In genomic region chr1:161254361-161254760, GRCm38 (mm10) we compare ENCODE assay signal across 26 mouse cellular contexts. TPM values are rescaled to one million over a fixed set of nuclear protein-coding genes. Genes with fewer than 3 reads are reported as not detected.
A peak's percentile ranks its signal among the peaks of the same experiment; 100 is the strongest.
DNase-seq lines count a peak whose midpoint lies in the region; ATAC-seq and TF ChIP-seq lines count a peak whose summit lies in the region.
"Had no signal": no experiment of that assay in that cellular context is flagged by ENCODE, and none has a peak within 500 bp of the region (broad histone marks: within the 10 kb centered on the region; RNA-seq: fewer than 3 reads in every experiment).

No protein-coding gene starts in this region.

- peaks cover 16% of the 10 kb centered on the region for H3K79me2 ChIP-seq in MEL (ENCODE audit: control insufficient read depth, insufficient read depth, low read length, poor library complexity)

- WGBS in liver, embryonic 11.5 days, result 83% methylated on average over 1 of the region's 1 CpGs
- 65% methylated on average over 1 of the region's 1 CpGs for WGBS in liver, postnatal 0 days (ENCODE audit: insufficient replicate concordance)
- WGBS in midbrain, embryonic 11.5 days, result 86% methylated on average over 1 of the region's 1 CpGs
- WGBS in heart, embryonic 12.5 days, result 58% methylated on average over 1 of the region's 1 CpGs

- peak; percentile 33; the same call in 1 of the 2 replicates for TF ChIP-seq CTCF in layer of hippocampus, adult 2 months (conservative IDR thresholded peaks at IDR 0.05)
- no peak for TF ChIP-seq CTCF in MEL (IDR thresholded peaks at IDR 0.05 in 2 of 3, conservative IDR thresholded peaks at IDR 0.05 in 1 of 3; ENCODE audit: control insufficient read depth in 1 of 3, insufficient read depth in 1 of 3, low read depth in 2 of 3, low read length in 3 of 3, poor library complexity in 1 of 3, severe bottlenecking in 1 of 3)
- no peak for TF ChIP-seq CTCF in liver, postnatal 0 days (IDR thresholded peaks at IDR 0.05; ENCODE audit: low read depth)

- peak overlapping the region; percentile 38 for H3K9ac ChIP-seq in MEL (ENCODE audit: control insufficient read depth, low read depth, low read length, poor library complexity, severe bottlenecking)
- H3K9ac ChIP-seq in liver, embryonic 11.5 days (ENCODE audit: low read depth, low read length), result no peak overlapping the region
- no peak overlapping the region for H3K9ac ChIP-seq in liver, postnatal 0 days (replicated peaks)
- H3K9ac ChIP-seq in midbrain, embryonic 11.5 days (ENCODE audit: low read length), result no peak overlapping the region
- no peak overlapping the region for H3K9ac ChIP-seq in heart, embryonic 12.5 days
- H3K9ac ChIP-seq: embryonic facial prominence, embryonic 13.5 days; forebrain, embryonic 13.5 days; heart, embryonic 13.5 days; hindbrain, embryonic 12.5 days; limb, embryonic 13.5 days; lung, embryonic 15.5 days had no signal

- no peak overlapping the region for H3K4me2 ChIP-seq in liver, embryonic 11.5 days
- no peak overlapping the region for H3K4me2 ChIP-seq in liver, postnatal 0 days (ENCODE audit: low read depth, low read length)
- no peak overlapping the region for H3K4me2 ChIP-seq in midbrain, embryonic 11.5 days
- H3K4me2 ChIP-seq in heart, embryonic 12.5 days, result no peak overlapping the region
- H3K4me2 ChIP-seq: embryonic facial prominence, embryonic 13.5 days; forebrain, embryonic 13.5 days; heart, embryonic 13.5 days; hindbrain, embryonic 12.5 days; limb, embryonic 13.5 days; lung, embryonic 15.5 days had no signal

- no peak for TF ChIP-seq RAD21 in MEL (IDR thresholded peaks at IDR 0.05; ENCODE audit: low read depth, low read length)

- H3K36me3 ChIP-seq in MEL (ENCODE audit: control insufficient read depth in 1 of 2, insufficient read depth in 2 of 2, low read length in 2 of 2), result peaks cover 0 to 27% of the 10 kb centered on the region in 2 experiments; a peak in 2 of 4 replicates
- no peaks in the 10 kb centered on the region for H3K36me3 ChIP-seq in liver, embryonic 11.5 days (ENCODE audit: control insufficient read depth, insufficient read depth, low read length)
- H3K36me3 ChIP-seq in liver, postnatal 0 days (replicated peaks; ENCODE audit: insufficient read depth, low read length), result no peaks in the 10 kb centered on the region
- H3K36me3 ChIP-seq in midbrain, embryonic 11.5 days (ENCODE audit: control insufficient read depth, insufficient read depth, low read length), result no peaks in the 10 kb centered on the region
- no peaks in the 10 kb centered on the region for H3K36me3 ChIP-seq in heart, embryonic 12.5 days
- H3K36me3 ChIP-seq: embryonic facial prominence, embryonic 13.5 days; heart, embryonic 13.5 days; hindbrain, embryonic 12.5 days; limb, embryonic 13.5 days; lung, embryonic 15.5 days; midbrain, embryonic 10.5 days had no signal

- no peak for ATAC-seq in liver, embryonic 11.5 days (replicated peaks; ENCODE audit: low FRiP score)
- no peak for ATAC-seq in liver, postnatal 0 days
- ATAC-seq in midbrain, embryonic 11.5 days (ENCODE audit: low FRiP score), result no peak
- no peak for ATAC-seq in heart, embryonic 12.5 days (ENCODE audit: insufficient number of reproducible peaks, low FRiP score)
- ATAC-seq: forebrain, embryonic 13.5 days had no signal

- no peak overlapping the region for H3K27ac ChIP-seq in layer of hippocampus, adult 2 months
- H3K27ac ChIP-seq in MEL (ENCODE audit: control insufficient read depth, low read depth, low read length), result peak overlapping the region; percentile 73
- peak overlapping the region; percentile 69 for H3K27ac ChIP-seq in liver, embryonic 11.5 days (ENCODE audit: low read depth, low read length)
- peak overlapping the region; percentile 45 for H3K27ac ChIP-seq in liver, postnatal 0 days (ENCODE audit: low read depth)
- no peak overlapping the region for H3K27ac ChIP-seq in midbrain, embryonic 11.5 days (ENCODE audit: low read depth, low read length)
- no peak overlapping the region for H3K27ac ChIP-seq in heart, embryonic 12.5 days (ENCODE audit: poor library complexity, severe bottlenecking)
- H3K27ac ChIP-seq: embryonic facial prominence, embryonic 13.5 days; forebrain, embryonic 13.5 days; gastrocnemius, adult 2 months; heart, embryonic 13.5 days; hindbrain, embryonic 12.5 days; kidney, postnatal 0 days; limb, embryonic 13.5 days; lung, embryonic 15.5 days; midbrain, embryonic 10.5 days; stomach, postnatal 0 days had no signal

- no peak for TF ChIP-seq POLR2A in MEL (IDR thresholded peaks at IDR 0.05; ENCODE audit: control insufficient read depth in 1 of 2, insufficient read depth in 1 of 2, low read depth in 1 of 2, low read length in 2 of 2, poor library complexity in 1 of 2)

- TF ChIP-seq EP300 in MEL (IDR thresholded peaks at IDR 0.05; ENCODE audit: low read depth in 1 of 2, low read length in 2 of 2), result peak; percentile 59 to 69
- 0 out of 2 replicates have a peak, but pooled peaks have one; percentile 28 for TF ChIP-seq EP300 in liver, postnatal 0 days (IDR thresholded peaks at IDR 0.05; ENCODE audit: low read depth)

- H3K27me3 ChIP-seq in MEL (ENCODE audit: control insufficient read depth in 1 of 2, insufficient read depth in 2 of 2, low read length in 2 of 2), result no peaks in the 10 kb centered on the region
- no peaks in the 10 kb centered on the region for H3K27me3 ChIP-seq in liver, embryonic 11.5 days (replicated peaks; ENCODE audit: control insufficient read depth, insufficient read depth, low read length)
- H3K27me3 ChIP-seq in liver, postnatal 0 days (ENCODE audit: insufficient read depth, low read length), result no peaks in the 10 kb centered on the region
- peaks cover 2% of the 10 kb centered on the region; the same call in 1 of the 2 replicates for H3K27me3 ChIP-seq in midbrain, embryonic 11.5 days (ENCODE audit: control insufficient read depth, insufficient read depth, low read length)
- H3K27me3 ChIP-seq in heart, embryonic 12.5 days (replicated peaks), result no peaks in the 10 kb centered on the region
- H3K27me3 ChIP-seq: embryonic facial prominence, embryonic 13.5 days; heart, embryonic 13.5 days; limb, embryonic 13.5 days; lung, embryonic 15.5 days had no signal

- peaks cover 11 to 29% of the 10 kb centered on the region in 2 experiments for H3K4me1 ChIP-seq in MEL (ENCODE audit: control insufficient read depth in 1 of 2, insufficient read depth in 2 of 2, low read length in 2 of 2)
- H3K4me1 ChIP-seq in liver, embryonic 11.5 days (replicated peaks; ENCODE audit: control insufficient read depth, insufficient read depth, low read length), result peaks cover 38% of the 10 kb centered on the region
- peaks cover 59% of the 10 kb centered on the region for H3K4me1 ChIP-seq in liver, postnatal 0 days (ENCODE audit: insufficient read depth)
- peaks cover 7% of the 10 kb centered on the region for H3K4me1 ChIP-seq in midbrain, embryonic 11.5 days (ENCODE audit: control insufficient read depth, insufficient read depth, low read length)
- peaks cover 6% of the 10 kb centered on the region for H3K4me1 ChIP-seq in heart, embryonic 12.5 days (replicated peaks)

- DNase-seq in layer of hippocampus, adult 2 months (ENCODE audit: low spot score in 2 of 2), result no peak
- no peak for DNase-seq in layer of hippocampus, adult 9-10 months (ENCODE audit: low spot score)
- DNase-seq in MEL (ENCODE audit: low read depth, low spot score), result peak; percentile 75
- DNase-seq in liver, embryonic 11.5 days (ENCODE audit: low spot score), result no peak
- DNase-seq in liver, postnatal 0 days, result no peak
- DNase-seq in midbrain, embryonic 11.5 days (ENCODE audit: low spot score, missing footprints), result no peak
- DNase-seq: adrenal gland, postnatal 10 days; cerebellum, adult 8-10 months; cerebellum, postnatal 36 days; embryo, embryonic 11 days; gastrocnemius, adult 2 months; heart, postnatal 14 days; kidney, adult 18-20 months; layer of hippocampus, postnatal 36 days; thymus, adult 2 months had no signal

- no peaks in the 10 kb centered on the region for H3K9me3 ChIP-seq in MEL (replicated peaks; ENCODE audit: insufficient read depth, low read length)
- H3K9me3 ChIP-seq in liver, embryonic 11.5 days (ENCODE audit: control insufficient read depth, low read length), result no peaks in the 10 kb centered on the region
- no peaks in the 10 kb centered on the region for H3K9me3 ChIP-seq in liver, postnatal 0 days (ENCODE audit: low read length)
- no peaks in the 10 kb centered on the region for H3K9me3 ChIP-seq in midbrain, embryonic 11.5 days (ENCODE audit: control insufficient read depth, low read length)
- H3K9me3 ChIP-seq in heart, embryonic 12.5 days (replicated peaks), result no peaks in the 10 kb centered on the region
- H3K9me3 ChIP-seq: embryonic facial prominence, embryonic 13.5 days; forebrain, embryonic 13.5 days; heart, embryonic 13.5 days; hindbrain, embryonic 12.5 days; limb, embryonic 13.5 days; lung, embryonic 15.5 days; midbrain, embryonic 10.5 days had no signal

- no peak overlapping the region for H3K4me3 ChIP-seq in layer of hippocampus, adult 2 months
- H3K4me3 ChIP-seq in MEL (ENCODE audit: control insufficient read depth in 1 of 2, insufficient read depth in 1 of 2, low read depth in 2 of 2, low read length in 2 of 2), result peak overlapping the region in 1 of 2 experiments; percentile 9; a peak in 1 of 4 replicates
- H3K4me3 ChIP-seq in liver, embryonic 11.5 days (ENCODE audit: low read depth, low read length), result no peak overlapping the region
- no peak overlapping the region for H3K4me3 ChIP-seq in liver, postnatal 0 days (ENCODE audit: low read depth, low read length)
- no peak overlapping the region for H3K4me3 ChIP-seq in midbrain, embryonic 11.5 days (ENCODE audit: low read depth, low read length)
- H3K4me3 ChIP-seq in heart, embryonic 12.5 days, result no peak overlapping the region
- H3K4me3 ChIP-seq: embryonic facial prominence, embryonic 13.5 days; erythroblast, embryonic 14.5 days; forebrain, embryonic 13.5 days; gastrocnemius, adult 2 months; heart, embryonic 13.5 days; hindbrain, embryonic 12.5 days; limb, embryonic 13.5 days; lung, embryonic 15.5 days; midbrain, embryonic 10.5 days had no signal

TF ChIP-seq in MEL, 35 proteins besides CTCF, POLR2A, EP300 and RAD21 (continues in another document):
- TF ChIP-seq RCOR1 (IDR thresholded peaks at IDR 0.05; ENCODE audit: low read depth, low read length) (peak; percentile 34; the same call in 1 of the 2 replicates), TBP (IDR thresholded peaks at IDR 0.05; ENCODE audit: low read depth, low read length) (no peak), GATA1 (IDR thresholded peaks at IDR 0.05; ENCODE audit: low read depth, low read length) (peak; percentile 62), UBTF (IDR thresholded peaks at IDR 0.05; ENCODE audit: borderline replicate concordance, insufficient read depth, low read depth, low read length) (no peak)

RNA-seq across cellular contexts. Expression of gene Prdx6, which starts 3.3 kb away (rescaled TPM):
- total RNA-seq in layer of hippocampus, adult 2 months (2021), result 100 to 1,000 TPM; 328 to 335 TPM
- total RNA-seq in MEL (2012; rRNA removed), result 155 and 210 TPM in 2 replicates
- 100 to 1,000 TPM in 1 of 2 experiments, not detected in 1; 300 TPM for polyA plus RNA-seq in MEL (2012; ENCODE audit: insufficient read depth in 1 of 2, insufficient read length in 2 of 2, low read depth in 1 of 2, low replicate concordance in 2 of 2, missing spikeins in 1 of 2)
- 744 and 826 TPM in 2 replicates for polyA plus RNA-seq in liver, embryonic 11.5 days (2014; fragmentation: Nextera tagmentation; extraction: Ambion mirVana)
- 516 and 560 TPM in 2 replicates for polyA plus RNA-seq in liver, postnatal 0 days (2015; fragmentation: Nextera tagmentation; extraction: Ambion mirVana)
- polyA plus RNA-seq in midbrain, embryonic 11.5 days (2014; fragmentation: Nextera tagmentation; extraction: Ambion mirVana), result 389 and 403 TPM in 2 replicates
- 391 and 403 TPM in 2 replicates for polyA plus RNA-seq in heart, embryonic 12.5 days (2016; fragmentation: Nextera tagmentation; extraction: Ambion mirVana)

Comparison
In these comparisons a context has a peak if more than half of its experiments do, and no peak if none do; other contexts are left out.
1. H3K27ac ChIP-seq: peak in MEL (single experiment), liver, embryonic 11.5 days (single experiment) and liver, postnatal 0 days (single experiment); none in layer of hippocampus, adult 2 months (single experiment), midbrain, embryonic 11.5 days (single experiment) and heart, embryonic 12.5 days (single experiment).